Mouse (Mus musculus) layer of hippocampus, adult 11-12 months (tissue): ENCODE results near the gene Acbd7.

ENCODE experiments used
- DNase-seq: peaks from one replicate; pipeline ENCODE4 v3.0.0; 2022; ENCODE audit warnings: low spot score

Gene Acbd7

DNA sequence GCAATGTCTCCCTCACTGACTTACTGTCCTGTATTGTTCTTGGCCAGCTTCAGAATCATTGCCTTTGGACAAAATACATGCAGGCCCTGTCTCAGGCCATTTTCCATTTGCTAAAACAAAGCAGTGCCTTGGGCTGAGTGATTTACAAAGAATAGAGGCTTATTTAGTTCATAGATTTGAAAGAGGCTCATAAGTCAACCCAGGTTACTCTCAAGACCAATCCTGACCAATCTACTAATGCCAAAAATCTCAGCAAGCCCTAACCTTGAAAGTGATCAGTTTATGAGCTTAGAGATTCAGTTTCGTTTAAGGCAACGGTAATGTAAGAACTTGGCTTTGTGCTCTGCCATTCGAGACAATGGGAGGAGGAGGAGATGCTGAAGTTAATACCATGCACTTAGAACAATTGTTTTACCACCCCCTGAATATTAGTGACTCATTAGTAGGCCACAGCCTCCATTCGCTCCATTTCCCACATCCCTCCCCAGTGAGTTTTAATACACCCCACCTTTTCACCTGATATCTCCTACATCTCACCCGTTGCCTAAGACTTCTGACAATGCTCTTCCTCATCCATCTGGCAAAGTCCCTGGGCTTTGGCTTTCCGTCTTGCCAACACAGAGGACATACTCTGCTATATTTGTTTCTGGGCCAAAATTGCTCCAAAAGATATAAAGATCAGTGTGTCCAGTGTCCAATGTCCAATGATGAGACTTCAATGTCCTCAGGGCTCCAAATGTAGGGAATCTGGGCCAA, 51.3 kb downstream of the Acbd7 start:
- no peak for DNase-seq
